Comparison of ENCODE assay signal across 9 mouse cellular contexts in genomic region chr11:4302363-4302913, GRCm38 (mm10). TPM values are rescaled to one million over a fixed set of nuclear protein-coding genes. Genes with fewer than 3 reads are reported as not detected.
DNase-seq lines count a peak whose midpoint lies in the region; ATAC-seq lines count a peak whose summit lies in the region.
"Had no signal": no experiment of that assay in that cellular context is flagged by ENCODE, and none has a peak within 500 bp of the region (broad histone marks: within the 10 kb centered on the region; RNA-seq: fewer than 3 reads in every experiment).

No protein-coding gene starts in this region.

- H3K27me3 ChIP-seq in hindbrain, embryonic 12.5 days: no peaks in the 10 kb centered on the region
- no peaks in the 10 kb centered on the region for H3K27me3 ChIP-seq in hindbrain, embryonic 11.5 days (ENCODE audit: control insufficient read depth, insufficient read depth, low read length)
- H3K27me3 ChIP-seq in limb, embryonic 12.5 days: no peaks in the 10 kb centered on the region
- H3K27me3 ChIP-seq: lung, embryonic 15.5 days had no signal

- no peak for ATAC-seq in hindbrain, embryonic 12.5 days (ENCODE audit: low FRiP score)
- ATAC-seq in hindbrain, embryonic 11.5 days (ENCODE audit: low FRiP score): no peak
- ATAC-seq in limb, embryonic 12.5 days (ENCODE audit: insufficient number of reproducible peaks, insufficient read depth, low FRiP score, low TSS enrichment, low read depth): no peak
- no peak for ATAC-seq in erythroid progenitor cell, adult 5-6 weeks (replicated peaks; ENCODE audit: low FRiP score, poor library complexity, severe bottlenecking)

- peaks cover 28% of the 10 kb centered on the region for H3K4me1 ChIP-seq in hindbrain, embryonic 12.5 days
- no peaks in the 10 kb centered on the region for H3K4me1 ChIP-seq in hindbrain, embryonic 11.5 days (replicated peaks; ENCODE audit: control insufficient read depth, insufficient read depth, low read length)
- H3K4me1 ChIP-seq in limb, embryonic 12.5 days (replicated peaks): peaks cover 27% of the 10 kb centered on the region

- WGBS in hindbrain, embryonic 12.5 days: 39% methylated on average over 5 of the region's 5 CpGs
- WGBS in hindbrain, embryonic 11.5 days: 29% methylated on average over 5 of the region's 5 CpGs
- WGBS in limb, embryonic 12.5 days: 11% methylated on average over 5 of the region's 5 CpGs

- no peak overlapping the region for H3K9ac ChIP-seq in hindbrain, embryonic 12.5 days
- H3K9ac ChIP-seq in hindbrain, embryonic 11.5 days (ENCODE audit: low read depth, low read length): no peak overlapping the region
- no peak overlapping the region; the same call in 1 of the 2 replicates for H3K9ac ChIP-seq in limb, embryonic 12.5 days (replicated peaks)
- H3K9ac ChIP-seq: lung, embryonic 15.5 days had no signal

- no peak for DNase-seq in hindbrain, embryonic 11.5 days (ENCODE audit: low spot score)
- peak; percentile 37 for DNase-seq in MN1 (ENCODE audit: low spot score)
- peak; percentile 53 for DNase-seq in gastrocnemius, postnatal 14 days
- DNase-seq in thymus, adult 18-20 months: no peak
- no peak for DNase-seq in cerebellum, adult 9-10 months

- H3K27ac ChIP-seq in hindbrain, embryonic 12.5 days: 0 out of 2 replicates have a peak overlapping the region, but pooled peaks have one; percentile 24
- H3K27ac ChIP-seq in hindbrain, embryonic 11.5 days (ENCODE audit: low read depth, low read length): no peak overlapping the region
- H3K27ac ChIP-seq in limb, embryonic 12.5 days: peak overlapping the region; percentile 62; the same call in 1 of the 2 replicates
- H3K27ac ChIP-seq: lung, embryonic 15.5 days had no signal

- H3K4me3 ChIP-seq in hindbrain, embryonic 12.5 days: no peak overlapping the region
- H3K4me3 ChIP-seq in hindbrain, embryonic 11.5 days (ENCODE audit: low read depth, low read length): no peak overlapping the region
- no peak overlapping the region for H3K4me3 ChIP-seq in limb, embryonic 12.5 days (replicated peaks)
- H3K4me3 ChIP-seq: lung, embryonic 15.5 days had no signal

- H3K4me2 ChIP-seq in hindbrain, embryonic 12.5 days (replicated peaks): no peak overlapping the region
- H3K4me2 ChIP-seq in hindbrain, embryonic 11.5 days (replicated peaks; ENCODE audit: low read depth, low read length): no peak overlapping the region
- H3K4me2 ChIP-seq in limb, embryonic 12.5 days: no peak overlapping the region
- H3K4me2 ChIP-seq: lung, embryonic 15.5 days had no signal

- no peaks in the 10 kb centered on the region for H3K36me3 ChIP-seq in hindbrain, embryonic 12.5 days
- no peaks in the 10 kb centered on the region for H3K36me3 ChIP-seq in hindbrain, embryonic 11.5 days (ENCODE audit: control insufficient read depth, insufficient read depth, low read length)
- H3K36me3 ChIP-seq in limb, embryonic 12.5 days: no peaks in the 10 kb centered on the region
- H3K36me3 ChIP-seq: lung, embryonic 15.5 days had no signal

- H3K9me3 ChIP-seq in hindbrain, embryonic 12.5 days (replicated peaks): no peaks in the 10 kb centered on the region
- no peaks in the 10 kb centered on the region for H3K9me3 ChIP-seq in hindbrain, embryonic 11.5 days (ENCODE audit: control insufficient read depth, low read length)
- no peaks in the 10 kb centered on the region for H3K9me3 ChIP-seq in limb, embryonic 12.5 days
- H3K9me3 ChIP-seq: lung, embryonic 15.5 days had no signal

- intact Hi-C loops in gastrocnemius, postnatal 14 days (cut with DNase I; ENCODE audit: low total_unique reads): no loop called here

RNA-seq across cellular contexts. Expression of gene Lif, which starts 45.1 kb away (rescaled TPM):
- polyA plus RNA-seq in hindbrain, embryonic 12.5 days (2016; fragmentation: Nextera tagmentation; extraction: Ambion mirVana): not detected in 2 replicates
- polyA plus RNA-seq in hindbrain, embryonic 11.5 days (2014; fragmentation: Nextera tagmentation; extraction: Ambion mirVana): not detected in 2 replicates
- total RNA-seq in gastrocnemius, postnatal 14 days (2021): under 1 TPM; 0.24 to 0.45 TPM
- 0.05 and 0.06 TPM in 2 replicates for polyA plus RNA-seq in limb, embryonic 12.5 days (2016; fragmentation: Nextera tagmentation; extraction: Ambion mirVana)
- total RNA-seq in erythroid progenitor cell, adult 5-6 weeks (2015; ENCODE audit: low replicate concordance): not detected in 2 replicates
- total RNA-seq in erythroid progenitor cell, adult 5-6 weeks (2017; ENCODE audit: low replicate concordance): 0.39 TPM in 1 of 2 replicates, not detected in the other

Comparison
In these comparisons a context has a peak if more than half of its experiments do, and no peak if none do; other contexts are left out.
1. DNase-seq: peak in MN1 (single experiment) and gastrocnemius, postnatal 14 days (single experiment); none in hindbrain, embryonic 11.5 days (single experiment), thymus, adult 18-20 months (0 of 2) and cerebellum, adult 9-10 months (single experiment).